Mouse (Mus musculus) thymus, postnatal 0 days (tissue): ENCODE measurements around the gene Copz2. TPM values are rescaled to one million over a fixed set of nuclear protein-coding genes. Genes with fewer than 3 reads are reported as not detected.

Experiments
- DNase-seq: peaks from one replicate; pipeline ENCODE4 v3.0.0-alpha.2; 2015; ENCODE audit warnings: low spot score
- polyA plus RNA-seq: library from polyadenylated mRNA; unstranded; fragments of >200 nt; fragmentation: Nextera tagmentation; extraction: Ambion mirVana; gene quantifications from 2 replicates; pipeline ENCODE4 v1.2.1, GENCODE M21; 2015

Gene Copz2
- polyA plus RNA-seq, 1 experiment from 2014 or later = 55.8 TPM

DNA sequence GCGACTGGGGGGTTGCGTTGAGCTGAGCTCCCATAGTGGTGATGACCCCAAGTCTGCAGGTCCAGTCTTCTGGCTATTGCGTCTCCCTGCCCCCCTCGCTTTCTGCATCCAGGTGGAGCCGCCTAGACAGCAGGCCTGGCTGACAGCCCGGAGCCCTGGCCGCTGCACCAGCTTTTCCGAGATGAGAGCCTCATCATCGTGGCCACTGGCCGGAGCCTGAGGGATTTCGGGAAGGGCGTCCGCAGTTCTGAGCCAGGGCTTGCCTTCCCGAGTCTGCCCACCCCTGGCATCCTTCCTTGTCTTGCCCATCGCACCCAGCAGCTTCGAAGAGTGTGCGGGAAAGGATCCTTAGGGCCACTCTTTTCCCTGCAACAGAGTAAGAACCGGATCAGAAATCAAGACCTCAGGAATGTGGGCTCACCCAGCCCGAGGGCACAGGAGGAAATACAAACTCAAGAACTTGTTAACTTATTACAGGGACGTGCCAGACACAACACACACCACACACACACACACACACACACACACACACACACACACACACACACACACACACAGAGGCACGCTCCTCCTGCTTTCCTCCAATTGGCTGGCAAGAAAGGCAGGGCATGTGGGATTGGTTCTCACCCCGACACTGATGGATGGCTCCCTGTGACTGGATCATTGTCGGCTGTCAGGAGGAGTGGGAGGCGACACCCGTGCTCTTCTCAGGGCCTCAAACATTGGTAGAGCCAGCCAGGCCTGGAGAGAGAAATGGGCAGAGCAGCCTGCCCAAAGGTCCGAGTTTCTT is 13.7 kb downstream of the Copz2 start:
- no peak for DNase-seq

DNA sequence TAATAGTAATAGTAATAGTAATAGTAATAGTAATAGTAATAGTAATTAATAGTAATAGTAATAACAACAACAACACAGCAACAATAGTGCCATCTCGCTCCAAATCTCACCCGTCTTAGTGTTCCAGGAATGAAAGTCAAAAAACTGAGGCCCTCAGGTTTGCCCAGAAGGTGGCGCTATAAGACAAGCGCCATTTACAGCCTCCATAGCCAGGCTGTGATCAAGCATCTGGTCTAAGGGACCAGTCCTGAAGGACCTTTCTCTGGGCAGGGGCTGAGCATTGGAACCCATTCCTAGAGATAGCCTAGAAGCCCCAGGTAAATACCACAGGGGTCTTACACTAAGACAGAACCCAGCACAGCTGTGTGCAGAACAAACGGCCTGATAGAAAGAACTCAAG is 17.5 kb downstream of the Copz2 start:
- peak; percentile 76 for DNase-seq

DNA sequence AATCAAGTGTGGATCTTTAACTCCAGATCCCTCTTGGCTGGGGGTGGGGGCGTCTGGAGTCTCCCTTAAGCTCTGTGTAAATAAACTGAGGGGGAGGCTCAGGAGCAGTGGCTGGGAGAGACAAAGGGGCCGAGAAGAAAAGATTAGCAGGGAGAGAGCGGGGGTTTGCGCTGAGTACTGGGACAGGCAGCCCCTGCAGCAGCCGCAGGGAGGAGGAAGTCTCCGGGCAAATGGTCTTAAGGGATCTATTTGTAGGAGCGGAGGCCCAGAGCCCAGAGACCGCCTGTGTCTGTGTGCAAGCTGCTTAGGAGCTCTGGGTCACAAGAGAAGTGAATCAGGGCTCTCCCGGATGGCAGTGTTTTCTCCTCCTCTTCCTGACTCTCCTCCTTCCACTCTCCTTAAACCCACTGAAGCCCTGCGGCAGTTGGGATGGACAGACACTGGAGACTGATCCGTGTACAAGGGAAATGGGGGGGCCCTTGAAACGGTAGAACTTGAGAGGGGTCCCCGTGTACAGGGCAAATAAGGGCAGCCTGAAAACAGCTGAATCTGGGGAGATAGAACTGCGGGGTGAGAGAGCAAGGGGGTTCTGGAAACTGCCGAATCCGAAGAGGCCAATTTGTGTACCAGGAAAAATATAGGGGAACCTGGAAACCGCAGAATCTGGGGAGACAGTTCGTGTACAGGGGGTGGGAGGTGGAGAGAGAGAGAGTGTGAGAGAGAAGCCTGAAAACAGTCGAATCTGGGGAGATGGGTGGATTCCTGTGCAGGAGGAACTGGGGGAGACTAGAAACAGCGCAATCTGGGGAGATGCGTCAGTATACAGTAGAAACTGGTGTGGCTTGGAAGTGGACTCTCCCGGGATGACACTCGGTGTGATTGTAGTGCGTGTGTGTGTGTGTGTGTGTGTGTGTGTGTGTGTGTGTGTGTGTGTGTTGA is 23.0 kb downstream of the Copz2 start:
- DNase-seq = no peak

DNA sequence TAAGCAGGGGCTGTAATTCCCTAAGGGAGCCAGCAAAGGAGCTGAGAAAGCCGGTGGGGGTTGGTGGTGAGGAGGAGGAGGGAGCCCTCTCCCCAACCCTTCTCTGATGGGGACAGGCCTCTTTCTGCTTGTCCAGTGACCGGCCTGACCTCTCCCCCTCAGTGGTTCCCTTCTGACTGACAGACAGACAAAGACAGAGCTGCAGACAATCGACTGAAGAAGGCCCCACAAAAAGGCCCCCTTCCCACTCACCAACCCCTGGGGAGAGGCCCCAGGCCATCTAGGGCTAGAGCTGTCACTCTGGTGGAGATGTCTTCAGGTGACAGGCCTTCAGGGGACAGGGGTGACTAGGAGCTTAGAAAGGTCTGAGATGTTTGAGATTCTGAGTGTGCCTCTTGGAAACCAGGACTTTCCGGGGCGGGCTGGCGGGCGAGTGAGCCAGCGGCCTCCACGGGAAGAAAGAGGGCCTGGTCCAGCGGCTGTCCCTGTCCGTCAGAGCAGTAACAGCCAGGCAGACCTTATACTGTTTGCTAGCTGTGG is 24.0 kb downstream of the Copz2 start:
- no peak for DNase-seq

DNA sequence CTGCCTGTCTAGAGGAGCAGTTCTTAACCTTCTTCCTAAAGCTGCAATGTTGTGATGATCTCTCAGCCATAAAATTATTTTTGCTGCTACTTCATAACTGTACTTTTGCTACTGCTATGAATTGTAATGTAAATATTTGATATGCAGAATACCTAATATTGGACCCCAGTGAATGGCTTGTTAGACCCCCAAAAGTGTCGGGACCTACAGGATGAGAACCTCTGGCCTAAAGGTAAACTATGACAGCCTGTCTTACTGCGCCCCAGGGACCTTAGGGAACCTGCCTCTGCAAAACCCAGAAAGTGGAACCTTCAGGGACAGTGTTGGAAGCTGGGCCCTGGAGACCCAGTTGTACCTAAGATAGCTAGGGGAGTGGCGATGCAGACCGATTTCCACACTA is 25.6 kb downstream of the Copz2 start:
- DNase-seq = no peak

DNA sequence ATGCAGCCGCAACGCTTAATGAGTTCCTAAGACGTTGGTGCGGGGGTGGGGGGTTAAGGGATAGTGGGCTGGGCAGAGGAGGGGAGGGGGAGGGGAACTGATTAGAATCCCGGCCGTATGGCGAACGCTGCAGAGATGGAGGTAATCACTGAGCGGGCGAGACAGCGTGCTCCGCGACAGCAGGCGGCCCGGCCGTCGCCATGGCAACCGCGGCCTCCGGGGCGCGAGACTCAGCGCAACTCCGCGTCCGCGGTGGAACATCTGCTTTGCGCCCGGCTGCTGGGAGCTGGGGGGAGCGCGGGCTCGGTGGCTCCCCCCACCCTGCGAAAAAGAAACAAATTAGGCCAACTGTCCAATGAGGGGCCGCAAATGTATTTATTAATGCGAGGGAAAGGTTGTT is 26.1 kb downstream of the Copz2 start:
- peak; percentile 80 for DNase-seq

DNA sequence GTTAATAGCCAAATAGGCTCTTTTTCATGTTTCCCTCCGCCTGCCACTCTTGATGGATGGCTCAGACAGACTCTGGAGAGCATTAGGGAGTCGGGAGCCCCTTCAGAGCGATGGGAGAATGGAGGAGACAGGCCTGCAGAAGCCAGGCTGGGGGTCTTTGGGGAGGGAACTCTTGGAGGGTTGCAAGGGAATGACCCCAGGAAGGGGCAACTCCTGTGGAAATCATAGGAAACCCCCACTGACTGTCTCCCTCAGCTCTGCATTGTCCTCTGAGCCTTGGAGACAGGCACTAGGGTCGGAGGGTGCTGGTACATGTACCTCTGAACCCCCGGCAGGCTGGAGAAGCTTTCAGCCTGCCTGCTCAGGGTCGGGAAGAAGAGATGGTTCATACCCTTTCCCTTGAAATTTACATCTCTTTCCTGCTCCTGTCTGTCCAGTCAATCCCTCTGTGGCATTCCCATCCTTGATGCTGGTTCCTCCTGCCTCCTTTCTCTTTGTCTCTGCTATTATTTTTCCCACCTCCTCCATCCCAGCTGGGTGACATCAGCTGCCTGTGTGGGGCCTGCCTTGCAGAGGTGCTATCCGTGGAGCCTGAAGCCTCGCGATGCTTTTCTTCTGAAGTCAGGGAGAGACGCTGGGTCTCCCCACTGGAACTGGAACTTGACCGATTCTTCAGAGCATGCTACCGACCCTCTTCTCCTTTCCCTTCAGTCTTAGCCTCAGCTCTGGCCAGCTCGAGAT is 26.8 kb downstream of the Copz2 start:
- no peak for DNase-seq

DNA sequence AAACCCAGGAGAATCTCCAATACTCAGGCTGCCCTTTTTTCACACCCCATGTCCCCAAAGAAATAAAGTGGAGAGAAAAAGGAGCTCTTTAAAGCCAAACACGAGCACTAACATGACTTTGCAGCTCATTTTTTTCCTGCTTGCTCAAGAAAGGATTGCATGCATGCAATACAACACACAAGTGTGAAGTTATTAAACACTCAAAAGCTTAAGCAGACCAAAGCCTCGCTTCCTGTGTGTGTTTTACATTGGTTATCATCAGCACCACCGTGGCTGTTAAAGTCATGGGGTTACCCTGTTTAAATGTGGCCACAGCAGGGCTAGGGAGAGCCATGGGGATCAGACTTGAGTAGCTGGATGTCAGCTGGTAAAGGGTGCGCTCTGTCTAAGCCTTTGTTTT is 27.4 kb downstream of the Copz2 start:
- no peak for DNase-seq

DNA sequence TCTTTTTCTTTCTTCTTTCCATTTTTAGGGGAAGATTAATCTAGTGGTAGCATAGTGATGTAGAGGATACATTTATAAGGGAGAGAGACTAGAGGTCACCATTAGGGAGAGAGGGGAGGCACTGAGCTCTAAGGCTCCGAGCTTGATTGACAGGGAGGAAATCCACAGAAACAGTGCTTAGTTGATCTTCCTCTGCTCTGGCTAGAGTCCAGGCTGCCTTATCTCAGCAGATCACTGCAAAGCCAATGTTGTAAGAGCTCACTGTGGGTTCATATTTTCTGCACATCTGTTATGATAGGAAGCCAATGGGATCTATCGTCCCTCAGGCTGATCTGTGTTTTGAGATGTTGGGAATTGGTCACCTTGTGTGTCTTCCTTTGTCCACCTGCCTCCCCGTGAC is 29.0 kb downstream of the Copz2 start:
- DNase-seq = no peak

DNA sequence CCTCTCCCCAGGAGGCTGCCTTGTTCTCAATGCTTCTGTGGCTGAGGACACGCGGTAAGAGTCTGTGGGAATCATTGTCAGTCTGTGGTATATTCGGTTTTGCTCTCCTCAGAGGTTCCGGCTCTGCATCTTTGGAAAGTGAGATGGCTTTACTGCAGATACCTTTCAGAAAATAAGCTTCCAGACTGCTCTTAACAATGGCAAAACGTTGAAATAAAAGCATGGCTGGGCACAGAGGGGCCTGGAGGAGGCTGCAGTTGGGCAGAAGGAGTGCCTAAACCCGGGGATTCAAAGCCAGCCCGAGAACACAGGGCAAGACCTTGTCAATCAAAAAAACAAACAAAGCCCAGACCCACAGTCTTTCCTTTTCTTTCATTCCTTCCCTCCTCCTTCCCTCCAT is 29.7 kb downstream of the Copz2 start:
- DNase-seq = no peak

DNA sequence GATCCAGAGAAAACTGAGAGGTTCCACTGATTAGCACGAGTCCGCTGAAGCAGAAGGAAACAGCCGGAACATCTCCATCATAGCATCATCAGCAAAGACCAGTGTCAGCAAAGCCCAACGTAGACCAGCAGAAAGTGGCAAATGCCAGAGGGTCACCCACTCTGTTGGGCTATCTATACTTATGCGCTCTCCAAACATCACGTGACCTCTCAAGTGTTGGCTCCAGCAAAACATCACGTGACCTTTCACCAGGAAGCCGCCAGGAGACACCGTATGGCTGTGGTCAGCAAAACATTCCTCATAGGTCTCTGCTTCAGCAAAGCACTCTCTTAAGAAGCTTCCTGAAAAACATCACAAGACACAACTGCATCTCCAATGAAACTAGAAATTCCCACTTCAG is 30.6 kb downstream of the Copz2 start:
- no peak for DNase-seq

DNA sequence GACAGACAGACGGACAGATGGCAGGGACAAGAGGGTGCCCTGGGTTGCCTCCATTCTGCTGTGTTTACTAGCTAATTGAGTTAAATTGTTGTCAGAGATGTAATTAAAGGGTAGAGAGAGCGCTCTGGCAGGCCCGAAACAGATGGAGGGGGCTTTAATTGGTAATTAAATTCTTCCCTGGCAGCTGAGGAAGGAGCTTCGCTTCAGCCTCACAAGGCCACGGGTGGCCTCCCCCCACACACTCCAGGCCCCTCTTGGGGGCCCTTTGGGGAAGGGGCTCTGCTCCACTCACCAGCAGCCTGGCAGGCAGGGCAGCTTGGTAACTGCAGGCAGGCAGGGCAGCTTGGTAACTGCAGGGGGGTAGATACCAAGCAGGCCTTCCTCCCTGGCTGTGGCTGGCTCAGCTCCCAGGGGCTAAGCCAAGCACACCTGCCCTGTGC is 36.3 kb downstream of the Copz2 start:
- no peak for DNase-seq

DNA sequence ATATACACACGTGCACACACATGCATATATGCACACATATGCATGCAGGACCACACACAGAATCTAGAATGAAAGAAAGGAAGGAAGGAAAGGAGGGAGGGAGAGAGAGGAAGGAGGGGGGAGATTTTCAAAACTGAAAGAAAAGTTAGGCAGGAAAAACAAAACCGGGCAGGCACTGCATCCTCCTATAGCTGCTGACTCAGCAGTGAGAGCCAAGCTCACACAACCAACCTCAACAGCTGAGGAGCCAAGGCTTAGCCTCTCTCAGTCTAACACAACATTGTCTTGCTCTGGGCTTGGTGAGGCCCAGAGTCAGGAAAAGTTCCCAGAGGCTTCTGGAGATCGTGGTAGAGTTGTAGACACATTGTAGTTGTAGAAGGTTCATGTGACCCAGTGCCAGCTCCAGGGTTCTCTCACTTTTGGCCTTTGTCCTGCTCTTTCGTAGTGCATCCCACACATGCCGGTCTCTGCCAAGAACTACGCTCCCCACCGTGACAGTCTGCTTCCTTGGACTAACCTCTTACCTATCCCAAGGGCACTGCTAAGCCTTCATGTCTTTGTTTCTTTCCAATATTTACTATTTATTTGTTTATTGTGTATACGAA is 37.4 kb downstream of the Copz2 start:
- peak; percentile 14 for DNase-seq

DNA sequence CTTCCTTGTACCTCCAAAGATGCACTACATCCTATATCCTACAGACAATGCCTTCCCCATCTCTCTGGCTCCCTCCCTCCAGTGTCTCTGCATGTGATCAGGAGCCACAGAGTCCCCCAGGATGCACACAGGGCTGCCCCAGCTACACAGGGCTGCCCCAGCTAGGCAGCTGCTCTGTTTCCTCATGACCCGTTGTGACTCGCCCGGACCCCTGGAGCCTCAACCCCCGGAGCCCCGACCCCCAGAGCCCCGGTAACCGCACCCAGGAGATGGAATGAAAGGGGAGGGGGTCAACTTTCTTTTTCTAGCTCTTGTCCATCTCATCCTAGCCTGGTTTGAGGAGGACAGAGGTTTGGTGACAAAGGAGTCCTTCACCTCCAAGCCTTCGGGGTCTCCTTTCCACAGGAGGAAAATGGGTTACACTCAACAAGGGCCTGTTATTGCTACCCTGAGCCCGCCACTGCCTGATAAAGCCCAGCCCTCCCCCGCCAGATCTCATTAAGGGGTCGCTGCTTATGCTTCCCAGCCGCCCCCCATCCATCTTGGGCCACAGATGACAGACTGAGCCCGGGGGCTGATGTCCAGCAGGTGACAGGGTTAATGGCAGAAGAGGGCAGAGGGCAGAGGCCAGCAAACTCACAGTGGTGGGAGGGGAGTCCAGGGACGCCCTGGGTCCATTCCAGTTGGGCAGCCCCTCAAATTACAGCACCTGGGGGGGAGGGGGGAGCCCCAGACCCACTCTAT is 42.3 kb downstream of the Copz2 start:
- no peak for DNase-seq

DNA sequence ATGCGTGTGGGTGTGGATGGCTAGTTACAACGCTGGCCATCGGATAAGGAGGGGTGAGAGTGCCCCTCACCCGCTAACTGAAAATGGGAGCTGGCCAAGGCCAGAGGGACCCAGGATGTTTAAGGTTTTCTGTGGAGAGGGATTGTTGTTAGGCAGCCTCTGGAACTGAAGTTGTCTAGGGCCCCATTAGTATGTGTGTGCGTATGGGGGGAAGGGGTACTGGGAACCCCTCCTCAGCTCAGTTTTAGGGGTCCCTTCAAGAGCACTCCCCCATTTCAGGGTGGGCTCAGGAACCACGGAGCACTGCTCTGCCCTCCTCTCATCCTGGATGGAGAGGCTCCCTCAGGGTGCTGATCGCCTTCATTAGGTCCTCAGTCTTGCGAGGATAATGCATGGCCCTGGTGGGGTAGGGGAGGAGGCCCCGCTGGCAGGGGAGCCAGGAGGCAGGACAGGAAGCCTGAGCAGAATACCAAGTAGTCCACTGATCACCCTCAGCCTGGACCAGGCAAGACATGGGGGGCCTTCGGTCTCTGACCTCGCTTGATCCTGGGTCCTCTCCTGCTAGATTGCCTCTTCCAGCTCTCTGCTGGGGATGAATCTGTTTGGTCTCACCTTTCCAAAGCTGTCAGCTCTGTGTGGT is 43.7 kb downstream of the Copz2 start:
- no peak for DNase-seq

DNA sequence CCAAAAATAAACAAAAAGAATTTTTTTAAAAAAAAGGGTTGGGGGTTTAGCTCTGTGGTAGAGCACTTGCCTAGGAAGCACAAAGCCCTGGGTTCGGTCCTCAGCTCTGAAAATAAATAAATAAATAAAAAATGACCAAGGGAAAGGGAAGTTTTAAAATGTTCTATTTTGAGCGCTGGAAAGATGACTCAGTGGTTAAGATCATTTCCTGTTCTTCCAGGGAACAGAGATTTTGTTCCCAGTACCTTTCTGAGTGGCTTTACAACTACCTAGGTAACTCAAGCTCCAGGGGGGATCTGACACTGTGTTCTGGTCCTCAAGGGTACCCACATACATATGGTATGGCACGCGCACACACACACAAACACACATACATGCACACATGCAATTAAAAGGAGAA is 46.2 kb downstream of the Copz2 start:
- DNase-seq = no peak

DNA sequence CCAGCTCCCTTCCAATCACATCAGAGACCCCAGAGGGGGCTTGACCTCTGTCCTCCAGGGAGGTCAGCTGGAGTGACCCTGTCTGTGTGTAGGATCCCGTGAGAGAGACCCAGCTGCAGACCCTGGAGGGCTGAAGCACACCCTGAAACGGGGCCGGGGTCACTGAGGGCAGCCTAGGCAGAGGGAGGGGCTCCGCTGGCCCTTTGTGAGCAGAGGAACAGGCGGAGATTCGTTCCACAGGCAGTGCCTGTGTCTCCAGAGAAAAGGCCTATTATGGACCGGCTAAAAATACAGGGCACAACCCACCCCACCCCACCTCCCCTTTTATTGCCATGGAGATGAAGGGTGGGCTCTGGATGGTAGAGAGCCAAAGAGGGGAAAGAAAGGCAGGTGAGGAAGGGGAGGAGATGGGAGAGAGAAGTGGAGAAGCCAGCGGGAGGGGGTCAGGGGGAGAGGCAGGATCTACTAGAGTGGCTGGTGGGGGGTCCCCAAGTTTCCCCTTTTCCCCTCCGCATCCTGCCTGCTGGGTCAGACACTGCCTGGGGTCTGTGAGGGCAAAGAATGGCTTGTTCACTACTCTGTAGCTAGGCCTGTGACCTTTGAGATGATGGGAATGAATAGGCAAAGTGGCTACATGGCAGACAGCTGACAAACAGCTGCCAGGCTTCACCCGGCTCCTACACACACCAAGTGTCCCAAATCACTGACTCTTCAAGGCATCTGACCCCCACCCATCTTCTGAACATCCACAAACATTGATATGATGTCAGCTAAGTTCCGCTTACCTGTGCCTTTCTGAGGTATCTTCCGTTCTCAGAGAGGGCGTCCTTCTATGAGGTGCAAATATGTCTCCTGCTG is 50.0 kb downstream of the Copz2 start:
- DNase-seq = no peak

DNA sequence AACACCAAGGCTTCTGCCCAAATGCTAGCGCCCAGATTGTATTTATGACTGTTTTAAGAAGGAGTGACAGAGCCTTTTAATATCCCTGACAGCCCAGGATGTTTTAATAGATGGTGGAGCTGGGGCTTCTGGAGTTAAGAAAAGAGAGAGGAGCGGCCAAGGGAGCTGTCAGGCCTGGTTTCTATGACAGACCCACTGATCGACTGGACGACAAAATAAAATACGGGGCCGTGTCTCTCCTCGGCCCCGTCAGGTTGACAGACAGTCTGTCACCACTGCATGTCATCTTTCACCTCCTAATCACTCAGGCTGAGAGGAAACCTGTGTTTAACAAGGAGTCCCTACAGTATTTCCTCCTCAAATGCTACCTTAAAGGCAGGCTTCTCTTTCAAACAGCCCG is 51.7 kb downstream of the Copz2 start:
- no peak for DNase-seq
